Mouse (Mus musculus) kidney, embryonic 15.5 days (tissue): Measurements from ENCODE around the gene Smim7. TPM values are rescaled to one million over a fixed set of nuclear protein-coding genes. Genes with fewer than 3 reads are reported as not detected.

ENCODE experiments used
- ATAC-seq: fragments of 200-750 bp; cut with Nextera tagmentation; replicated peaks from 2 replicates; pipeline ENCODE4 v1.8.0; 2017; ENCODE audit warnings: moderate TSS enrichment; ENCODE audit not compliant: low FRiP score
- H3K27ac ChIP-seq: fragments of 300-500 bp; sonication (generic); 2 replicates; pipeline ENCODE4 v1.5.1; 2015; ENCODE audit warnings: mild to moderate bottlenecking, inconsistent platforms
- H3K27me3 ChIP-seq: fragments of 300-500 bp; sonication (generic); 2 replicates; pipeline ENCODE4 v1.6.1; 2015; ENCODE audit warnings: inconsistent platforms
- H3K36me3 ChIP-seq: fragments of 300-500 bp; sonication (generic); 2 replicates; pipeline ENCODE4 v1.6.1; 2015; ENCODE audit warnings: inconsistent platforms
- H3K4me1 ChIP-seq: fragments of 300-500 bp; sonication (generic); 2 replicates; pipeline ENCODE4 v1.6.1; 2015; ENCODE audit warnings: inconsistent platforms
- H3K4me2 ChIP-seq: fragments of 300-500 bp; sonication (generic); 2 replicates; pipeline ENCODE4 v1.6.1; 2015; ENCODE audit warnings: moderate library complexity, mild to moderate bottlenecking, inconsistent platforms
- H3K4me3 ChIP-seq: fragments of 300-500 bp; sonication (generic); replicated peaks from 2 replicates; pipeline ENCODE4 v1.5.1; 2015; ENCODE audit warnings: mild to moderate bottlenecking, inconsistent platforms
- H3K9ac ChIP-seq: fragments of 300-500 bp; sonication (generic); 2 replicates; pipeline ENCODE4 v1.6.1; 2015; ENCODE audit warnings: mild to moderate bottlenecking, inconsistent platforms
- H3K9me3 ChIP-seq: fragments of 300-500 bp; sonication (generic); replicated peaks from 2 replicates; pipeline ENCODE4 v1.6.1; 2016; ENCODE audit warnings: inconsistent platforms
- WGBS: fragments of 180-500 bp; shearing (Covaris S2); methylation state at CpG from one replicate; pipeline ENCODE4 v1.1.7; 2015; ENCODE audit warnings: mixed read lengths; 5-methylcytosine and 5-hydroxymethylcytosine counted together
- polyA plus RNA-seq: library from polyadenylated mRNA; unstranded; fragments of >200 nt; fragmentation: Nextera tagmentation; extraction: Ambion mirVana; gene quantifications from 2 replicates; pipeline ENCODE4 v1.2.1, GENCODE M21; 2015

The Smim7 gene
- polyA plus RNA-seq, result 114 and 123 TPM in 2 replicates

DNA sequence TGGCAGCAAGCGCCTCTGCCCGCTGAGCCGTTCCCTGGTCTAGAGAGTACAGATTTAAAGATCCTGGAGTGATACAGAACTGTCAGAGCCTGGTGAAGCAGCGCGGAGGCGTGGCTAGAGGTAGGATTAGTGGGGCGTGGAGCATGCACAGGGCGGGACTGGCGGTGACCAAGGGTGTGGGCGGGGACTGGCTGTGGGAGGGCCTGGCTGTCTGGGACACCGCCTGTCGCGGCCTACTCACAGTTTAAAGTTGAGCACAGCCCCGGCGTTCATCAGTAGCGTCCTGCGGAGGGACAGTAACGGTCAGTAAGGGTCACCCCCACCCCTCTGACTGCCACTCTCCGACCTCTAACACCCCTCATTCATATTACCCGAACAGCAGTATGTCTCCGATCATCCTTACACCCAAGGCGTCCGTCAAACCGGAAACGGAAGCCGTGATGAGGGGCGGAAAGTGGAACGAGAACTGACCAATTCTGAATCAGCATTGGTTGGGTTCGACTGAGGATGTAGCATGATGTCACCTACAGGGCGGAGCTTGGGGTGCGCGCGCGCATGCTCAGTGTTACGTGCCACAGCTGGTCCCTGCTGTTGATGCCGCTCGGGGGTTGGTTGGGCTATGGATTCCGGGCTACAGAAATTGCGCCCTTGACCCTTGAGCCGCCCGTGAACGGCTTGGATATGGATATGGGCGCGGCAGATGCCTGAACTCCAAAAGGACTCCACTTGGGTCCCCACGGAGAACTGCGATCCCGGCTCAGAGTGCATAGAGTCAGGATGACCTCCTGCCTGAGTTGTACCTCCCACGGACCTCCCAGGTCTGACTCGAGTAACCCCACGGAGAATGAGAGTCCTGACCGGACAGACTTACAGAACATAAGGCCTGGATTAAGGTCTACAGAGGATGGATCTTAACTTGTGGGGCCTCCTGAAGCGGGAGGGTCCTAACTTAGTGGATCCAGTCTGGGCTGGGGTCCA is at the start of gene Smim7:
Gene Smim7, minus strand, starts transcription at position 456 of the 978 bp plus-strand sequence.
- ATAC-seq, result peak; percentile 98
- H3K27ac ChIP-seq, result peak within 1 kb of the TSS; percentile 99

DNA sequence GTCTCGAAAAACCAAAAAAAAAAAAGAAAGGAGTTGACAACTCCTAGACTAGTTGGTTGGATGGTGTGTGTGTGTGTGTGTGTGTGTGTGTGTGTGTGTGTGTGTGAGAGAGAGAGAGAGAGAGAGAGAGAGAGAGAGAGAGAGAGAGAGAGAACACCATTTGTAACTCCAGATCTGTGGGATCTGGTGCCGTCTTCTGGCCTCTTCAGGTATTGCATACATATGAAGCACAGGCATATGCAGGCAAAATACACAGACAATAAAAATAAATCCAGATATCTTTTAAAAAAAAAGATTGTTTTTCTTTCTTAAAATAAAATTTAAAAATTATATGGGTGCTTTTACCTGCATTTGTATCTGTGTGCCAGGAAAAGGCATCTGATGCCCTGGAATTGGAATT is 19.3 kb upstream of the Smim7 start:
- H3K9ac ChIP-seq, result no peak overlapping the region
- no peaks in the 10 kb centered on the region for H3K36me3 ChIP-seq
- WGBS, result 67% methylated on average over 2 of the region's 2 CpGs
- ATAC-seq, result no peak
- no peak overlapping the region for H3K4me3 ChIP-seq
- H3K9me3 ChIP-seq, result no peaks in the 10 kb centered on the region
- H3K27ac ChIP-seq, result no peak overlapping the region
- no peaks in the 10 kb centered on the region for H3K27me3 ChIP-seq
- H3K4me2 ChIP-seq, result no peak overlapping the region
- no peaks in the 10 kb centered on the region for H3K4me1 ChIP-seq

More for the DNA sequence above, at the start of gene Smim7:
- peaks cover 39% of the 10 kb centered on the region for H3K36me3 ChIP-seq
- WGBS, result under 1% methylated on average over 52 of the region's 52 CpGs
- H3K4me3 ChIP-seq, result peak within 1 kb of the TSS; percentile 68
- no peaks in the 10 kb centered on the region for H3K9me3 ChIP-seq
- H3K4me1 ChIP-seq, result peaks cover 37% of the 10 kb centered on the region
- H3K27me3 ChIP-seq, result no peaks in the 10 kb centered on the region
- H3K4me2 ChIP-seq, result peak within 1 kb of the TSS; percentile 93
- H3K9ac ChIP-seq, result peak within 1 kb of the TSS; percentile 65

DNA sequence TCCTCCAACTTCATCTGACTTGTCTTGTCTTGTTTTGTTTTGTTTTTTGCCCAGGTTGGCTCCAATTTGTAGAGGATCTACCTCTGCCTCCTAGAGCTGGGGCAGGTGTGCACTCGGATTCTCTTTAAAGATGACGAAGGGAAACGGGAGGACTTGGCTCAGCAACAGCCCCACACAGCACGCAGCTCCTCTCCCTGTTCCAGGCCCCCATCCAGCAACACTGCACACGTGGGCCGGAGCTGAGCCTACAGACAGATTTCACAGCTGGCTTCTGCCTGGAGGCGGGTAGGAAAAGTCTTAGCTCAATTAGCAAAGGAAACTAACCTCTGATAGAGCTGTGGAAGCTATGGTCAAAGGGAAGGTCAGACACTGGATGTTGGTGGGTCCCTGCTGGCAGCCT is 18.4 kb upstream of the Smim7 start:
- WGBS, result 74% methylated on average over 7 of the region's 7 CpGs
- Histone ChIP-seq H3K27me3 (no peaks in the 10 kb centered on the region), H3K27ac (no peak overlapping the region), H3K36me3 (no peaks in the 10 kb centered on the region), H3K9ac (no peak overlapping the region), H3K4me2 (no peak overlapping the region), H3K4me1 (no peaks in the 10 kb centered on the region), H3K4me3 (no peak overlapping the region), H3K9me3 (no peaks in the 10 kb centered on the region)
- ATAC-seq, result no peak

DNA sequence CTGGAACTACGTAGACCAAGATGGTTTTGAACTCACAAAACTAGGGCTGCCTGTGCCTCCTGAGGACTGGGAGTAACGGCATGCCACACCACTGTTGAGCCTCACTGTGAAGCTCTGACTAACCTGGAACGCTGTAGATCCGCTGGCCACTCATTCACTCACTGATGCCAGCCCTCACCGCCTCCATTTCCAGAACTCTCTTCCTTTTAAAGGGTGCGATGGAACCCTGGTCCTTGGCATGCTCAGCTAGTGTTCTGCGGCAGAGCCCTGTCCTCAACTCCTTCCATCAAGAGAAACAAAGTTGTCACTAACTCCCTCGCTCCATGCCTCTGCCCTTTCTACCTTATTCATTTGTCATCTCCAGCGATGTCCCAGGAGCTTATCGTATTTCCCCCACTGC is 18.0 kb upstream of the Smim7 start:
- H3K4me3 ChIP-seq, result no peak overlapping the region
- no peak overlapping the region for H3K27ac ChIP-seq
- H3K4me2 ChIP-seq, result no peak overlapping the region
- ATAC-seq, result no peak
- no peaks in the 10 kb centered on the region for H3K9me3 ChIP-seq
- 84% methylated on average over 10 of the region's 10 CpGs for WGBS
- H3K36me3 ChIP-seq, result no peaks in the 10 kb centered on the region
- no peak overlapping the region for H3K9ac ChIP-seq
- H3K4me1 ChIP-seq, result no peaks in the 10 kb centered on the region
- H3K27me3 ChIP-seq, result no peaks in the 10 kb centered on the region

DNA sequence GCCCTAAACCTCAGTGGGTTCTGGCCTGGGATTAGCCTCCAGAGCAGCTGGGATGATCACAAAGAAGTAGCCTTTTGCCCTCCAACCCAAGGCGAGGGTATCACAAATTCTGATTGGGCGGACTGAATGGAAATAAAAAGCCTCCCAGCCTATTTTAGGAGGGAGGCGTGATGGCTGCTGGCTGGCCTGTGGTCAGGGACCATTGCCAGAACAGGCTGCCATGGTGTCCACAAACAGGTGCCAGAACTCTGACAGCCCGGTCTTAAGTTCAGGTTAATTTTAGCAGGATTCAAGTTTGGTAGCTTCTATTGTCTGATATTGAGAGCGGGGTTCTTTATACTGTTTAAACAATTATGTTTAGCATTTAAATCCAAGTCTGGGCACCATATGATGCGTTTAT is 16.9 kb upstream of the Smim7 start:
- no peak overlapping the region for H3K4me2 ChIP-seq
- H3K4me1 ChIP-seq, result no peaks in the 10 kb centered on the region
- ATAC-seq, result no peak
- no peaks in the 10 kb centered on the region for H3K36me3 ChIP-seq
- H3K9ac ChIP-seq, result no peak overlapping the region
- 63% methylated on average over 6 of the region's 6 CpGs for WGBS
- H3K9me3 ChIP-seq, result no peaks in the 10 kb centered on the region
- no peak overlapping the region for H3K4me3 ChIP-seq
- no peaks in the 10 kb centered on the region for H3K27me3 ChIP-seq
- H3K27ac ChIP-seq, result no peak overlapping the region

DNA sequence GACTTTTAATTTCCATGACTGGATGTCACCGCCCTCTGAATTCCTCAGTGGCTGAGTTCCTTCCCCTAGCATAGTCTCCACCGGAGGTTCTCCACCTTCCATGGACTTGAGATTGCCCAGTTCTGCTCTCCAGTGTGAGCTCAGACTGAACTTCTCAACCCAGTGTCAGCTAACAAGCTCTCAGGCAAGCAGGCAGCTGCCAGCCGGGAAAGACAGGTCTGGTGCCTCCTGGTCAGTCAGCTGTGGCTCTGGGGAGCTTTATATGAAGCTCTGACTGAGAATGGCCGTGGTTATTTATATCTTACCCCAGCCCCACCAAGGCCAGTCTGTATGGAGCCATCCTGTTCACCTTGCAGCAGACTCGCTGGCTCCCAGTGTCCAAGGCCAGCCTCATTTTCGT is 13.5 kb upstream of the Smim7 start:
- H3K4me1 ChIP-seq, result no peaks in the 10 kb centered on the region
- H3K4me3 ChIP-seq, result no peak overlapping the region
- H3K9ac ChIP-seq, result no peak overlapping the region
- no peak overlapping the region for H3K4me2 ChIP-seq
- no peak overlapping the region for H3K27ac ChIP-seq
- H3K9me3 ChIP-seq, result no peaks in the 10 kb centered on the region
- H3K36me3 ChIP-seq, result no peaks in the 10 kb centered on the region; the same call in 1 of the 2 replicates
- H3K27me3 ChIP-seq, result no peaks in the 10 kb centered on the region
- ATAC-seq, result no peak
- 72% methylated on average over 6 of the region's 6 CpGs for WGBS

DNA sequence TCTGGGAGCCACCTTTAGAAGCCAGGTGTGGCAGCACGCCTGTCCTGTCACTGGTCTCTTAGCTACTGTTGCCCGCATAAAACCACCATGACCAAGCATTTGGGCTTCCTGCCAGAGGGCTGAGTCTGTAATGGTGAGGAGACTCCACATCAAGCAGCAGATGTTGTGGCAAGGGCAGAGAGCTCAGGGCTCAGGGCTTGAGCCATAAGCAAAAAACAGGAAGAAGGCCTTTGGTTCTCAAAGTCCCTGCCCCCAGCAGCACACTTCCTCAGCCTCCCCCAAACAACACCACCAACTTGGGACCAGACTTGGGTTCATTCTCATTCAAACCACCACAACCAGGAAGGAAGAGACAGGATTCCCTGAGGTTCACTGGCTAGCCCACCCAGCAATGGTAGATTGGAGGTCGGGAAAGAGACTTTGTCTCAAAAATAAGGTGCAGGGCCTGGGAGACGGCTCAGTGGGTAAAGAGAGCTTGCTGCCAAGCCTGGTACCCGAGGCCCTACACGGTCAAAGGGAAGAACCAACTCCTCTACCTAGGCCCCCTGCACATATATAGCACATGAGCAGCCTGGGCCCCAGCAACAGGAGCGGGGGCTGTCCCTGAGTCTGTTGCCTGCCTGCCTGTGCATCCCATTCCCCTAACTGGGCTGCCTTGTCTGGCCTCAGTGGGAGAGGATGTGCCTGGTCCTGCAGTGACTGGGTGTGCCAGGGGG is 12.3 kb upstream of the Smim7 start:
- H3K4me2 ChIP-seq, result no peak overlapping the region
- no peaks in the 10 kb centered on the region for H3K27me3 ChIP-seq
- H3K27ac ChIP-seq, result no peak overlapping the region
- H3K9ac ChIP-seq, result no peak overlapping the region
- H3K36me3 ChIP-seq, result no peaks in the 10 kb centered on the region; the same call in 1 of the 2 replicates
- no peaks in the 10 kb centered on the region for H3K9me3 ChIP-seq
- WGBS, result 82% methylated on average over 7 of the region's 7 CpGs
- no peaks in the 10 kb centered on the region for H3K4me1 ChIP-seq
- ATAC-seq, result no peak
- H3K4me3 ChIP-seq, result no peak overlapping the region

DNA sequence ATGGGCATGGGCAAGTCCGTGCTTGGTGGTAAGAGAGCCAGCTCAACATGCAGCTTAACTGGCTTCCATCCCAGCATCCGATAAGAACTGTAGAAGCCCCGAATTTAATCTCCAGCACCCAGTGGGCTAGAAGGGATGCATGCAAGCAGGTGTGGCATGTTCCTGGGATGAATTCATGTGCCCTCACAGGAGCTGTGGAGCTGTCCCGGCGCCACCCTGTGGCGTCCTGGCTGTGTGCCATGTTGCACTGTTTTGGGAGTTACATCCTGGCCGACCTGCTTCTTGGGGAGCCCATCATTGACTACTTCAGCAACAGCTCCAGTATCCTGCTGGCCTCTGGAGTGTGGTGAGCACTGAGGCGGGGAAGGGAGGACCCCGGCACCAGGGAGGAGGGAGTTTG is 8.5 kb upstream of the Smim7 start:
- Histone ChIP-seq H3K27me3 (no peaks in the 10 kb centered on the region), H3K4me1 (0 out of 2 replicates have a peak, but pooled peaks cover 4% of the 10 kb centered on the region), H3K4me3 (no peak overlapping the region), H3K4me2 (no peak overlapping the region), H3K9me3 (no peaks in the 10 kb centered on the region; the same call in 1 of the 2 replicates), H3K9ac (no peak overlapping the region), H3K36me3 (no peaks in the 10 kb centered on the region; the same call in 1 of the 2 replicates), H3K27ac (no peak overlapping the region)
- WGBS, result 69% methylated on average over 9 of the region's 9 CpGs
- no peak for ATAC-seq

DNA sequence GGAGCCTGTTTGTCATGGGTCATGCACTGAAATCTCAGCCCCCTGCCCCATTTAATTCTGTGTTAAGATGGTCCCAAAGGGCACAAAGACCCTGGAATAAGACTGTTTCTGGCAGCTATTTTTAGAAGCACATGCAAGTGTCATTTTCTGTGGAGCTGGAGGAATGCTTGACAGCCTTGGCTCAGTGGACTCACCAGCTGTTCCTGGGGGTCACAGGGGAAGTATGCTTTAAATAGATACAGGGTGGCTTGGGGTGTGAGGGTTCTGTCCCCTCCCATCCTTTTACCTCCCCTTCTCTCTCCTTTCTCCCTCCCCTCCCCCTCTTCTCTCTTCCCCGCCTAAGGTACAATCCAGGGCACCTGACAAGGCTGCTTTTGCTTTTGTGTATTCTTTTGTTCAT is 7.1 kb upstream of the Smim7 start:
- no peaks in the 10 kb centered on the region; the same call in 1 of the 2 replicates for H3K36me3 ChIP-seq
- no peak for ATAC-seq
- WGBS, result 54% methylated on average over 1 of the region's 1 CpGs

DNA sequence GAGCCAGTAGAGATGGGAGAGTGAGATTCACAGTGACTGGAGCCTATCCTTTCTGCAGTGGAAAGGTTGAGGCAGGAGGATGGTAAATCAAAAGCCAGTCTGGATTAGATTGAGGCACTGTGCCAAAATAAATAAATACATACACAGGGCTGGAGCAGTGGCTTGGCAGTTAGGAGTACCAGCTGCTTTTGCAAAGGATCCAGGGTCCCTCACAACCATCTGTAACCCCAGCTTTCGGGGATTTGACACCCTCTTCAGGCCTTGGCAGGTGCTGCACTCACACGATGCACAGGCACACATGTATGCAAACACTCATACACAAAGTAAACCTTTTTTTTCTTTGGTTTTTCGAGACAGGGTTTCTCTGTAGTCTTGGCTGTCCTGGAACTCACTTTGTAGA is 6.4 kb upstream of the Smim7 start:
- WGBS, result 87% methylated on average over 3 of the region's 3 CpGs
- Histone ChIP-seq H3K4me2 (no peak overlapping the region), H3K27me3 (no peaks in the 10 kb centered on the region), H3K4me3 (no peak overlapping the region), H3K9me3 (no peaks in the 10 kb centered on the region; the same call in 1 of the 2 replicates), H3K36me3 (no peaks in the 10 kb centered on the region; the same call in 1 of the 2 replicates), H3K4me1 (peaks cover 19% of the 10 kb centered on the region), H3K27ac (no peak overlapping the region), H3K9ac (no peak overlapping the region)
- no peak for ATAC-seq

More for the DNA sequence above, 7.1 kb upstream of the Smim7 start:
- H3K9ac ChIP-seq, result no peak overlapping the region
- peaks cover 12% of the 10 kb centered on the region for H3K4me1 ChIP-seq
- H3K9me3 ChIP-seq, result no peaks in the 10 kb centered on the region; the same call in 1 of the 2 replicates
- H3K4me2 ChIP-seq, result no peak overlapping the region
- no peak overlapping the region for H3K4me3 ChIP-seq
- no peak overlapping the region for H3K27ac ChIP-seq
- no peaks in the 10 kb centered on the region for H3K27me3 ChIP-seq

DNA sequence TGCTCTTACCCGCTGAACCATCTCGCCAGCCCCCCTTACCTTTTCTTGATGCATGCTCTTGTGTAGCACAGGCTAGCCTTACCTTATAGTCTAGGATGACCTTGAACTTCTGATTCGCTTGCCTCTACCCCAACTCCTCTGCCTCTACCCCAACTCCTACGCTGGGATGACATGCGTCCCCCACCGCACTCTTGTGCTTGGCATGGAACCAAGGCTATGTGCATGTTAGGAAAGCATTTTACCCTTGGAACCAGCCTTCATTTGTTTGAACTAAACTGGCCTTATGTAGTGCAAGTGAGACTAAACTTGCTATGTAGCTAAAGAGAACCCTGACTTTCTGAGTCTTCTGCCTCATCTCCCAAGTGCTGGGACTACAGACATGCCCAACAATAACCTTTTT is 5.0 kb upstream of the Smim7 start:
- Histone ChIP-seq H3K36me3 (no peaks in the 10 kb centered on the region; the same call in 1 of the 2 replicates), H3K27ac (no peak overlapping the region), H3K4me1 (peaks cover 21% of the 10 kb centered on the region), H3K4me3 (no peak overlapping the region), H3K27me3 (no peaks in the 10 kb centered on the region), H3K4me2 (no peak overlapping the region), H3K9me3 (no peaks in the 10 kb centered on the region; the same call in 1 of the 2 replicates), H3K9ac (no peak overlapping the region)
- no peak for ATAC-seq
- WGBS, result 93% methylated on average over 6 of the region's 6 CpGs

DNA sequence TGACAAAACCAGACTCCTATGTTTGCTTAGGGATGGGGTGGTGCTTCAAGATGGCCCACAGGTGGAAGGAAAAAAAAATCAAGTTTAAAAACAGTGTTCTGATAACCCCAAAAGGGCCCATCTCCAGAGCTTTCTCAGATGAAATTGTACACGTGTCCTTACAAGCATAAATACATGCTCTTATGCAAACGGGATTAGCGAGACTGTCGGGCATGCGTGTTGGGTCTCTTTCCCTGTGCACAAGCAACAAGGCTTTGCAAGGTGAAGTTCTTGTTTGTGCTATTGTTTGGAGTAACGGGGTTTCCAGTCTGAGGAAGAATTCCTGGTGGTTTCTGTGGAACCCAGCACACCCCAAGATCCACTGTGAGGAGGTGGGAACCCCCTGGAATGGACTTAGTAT is 2.6 kb upstream of the Smim7 start:
- Histone ChIP-seq H3K27ac (no peak overlapping the region), H3K4me3 (no peak overlapping the region; the same call in 1 of the 2 replicates), H3K9ac (no peak overlapping the region), H3K9me3 (no peaks in the 10 kb centered on the region; the same call in 1 of the 2 replicates), H3K27me3 (no peaks in the 10 kb centered on the region), H3K4me1 (peaks cover 39% of the 10 kb centered on the region), H3K4me2 (no peak overlapping the region), H3K36me3 (peaks cover 13% of the 10 kb centered on the region)
- 78% methylated on average over 6 of the region's 6 CpGs for WGBS
- ATAC-seq, result no peak
